Mouse (Mus musculus) lung, embryonic 16.5 days (tissue): ENCODE data around the gene Ntf5. TPM values are rescaled to one million over a fixed set of nuclear protein-coding genes. Genes with fewer than 3 reads are reported as not detected.
"Not testable (repeated sequence)": the region's sequence is repeated elsewhere in the genome, so short reads cannot be mapped to it uniquely, and the experiment has no call there.

Source experiments
- ATAC-seq: fragments of 200-750 bp; cut with Nextera tagmentation; 2 replicates; pipeline ENCODE4 v1.8.0; 2017; ENCODE audit warnings: low read depth, mild to moderate bottlenecking, moderate library complexity
- H3K27ac ChIP-seq: fragments of 300-500 bp; sonication (generic); 2 replicates; pipeline ENCODE4 v1.5.1; 2014; ENCODE audit warnings: mild to moderate bottlenecking, control low read depth, low read length
- H3K27me3 ChIP-seq: fragments of 300-500 bp; sonication (generic); 2 replicates; pipeline ENCODE4 v1.6.1; 2014; ENCODE audit warnings: low read depth, low read length, mixed read lengths; ENCODE audit not compliant: control insufficient read depth, insufficient read depth
- H3K36me3 ChIP-seq: fragments of 300-500 bp; sonication (generic); 2 replicates; pipeline ENCODE4 v1.6.1; 2014; ENCODE audit warnings: low read length; ENCODE audit not compliant: control insufficient read depth, insufficient read depth
- H3K4me1 ChIP-seq: fragments of 300-500 bp; sonication (generic); replicated peaks from 2 replicates; pipeline ENCODE4 v1.6.1; 2014; ENCODE audit warnings: low read length, mixed read lengths; ENCODE audit not compliant: control insufficient read depth, insufficient read depth
- H3K4me2 ChIP-seq: fragments of 300-500 bp; sonication (generic); 2 replicates; pipeline ENCODE4 v1.6.1; 2014; ENCODE audit warnings: low read depth, low read length, control low read depth
- H3K4me3 ChIP-seq: fragments of 300-500 bp; sonication (generic); 2 replicates; pipeline ENCODE4 v1.5.1; 2014; ENCODE audit warnings: mild to moderate bottlenecking, low read length, control low read depth
- H3K9ac ChIP-seq: fragments of 300-500 bp; sonication (generic); 2 replicates; pipeline ENCODE4 v1.6.1; 2014; ENCODE audit warnings: low read length, control low read depth
- H3K9me3 ChIP-seq: fragments of 300-500 bp; sonication (generic); 2 replicates; pipeline ENCODE4 v1.6.1; 2016; ENCODE audit warnings: low read length; ENCODE audit not compliant: control insufficient read depth
- WGBS: fragments of 180-500 bp; shearing (Covaris S2); extraction: QIAGEN DNeasy Blood & Tissue Kit; methylation state at CpG from one replicate; pipeline ENCODE4 v1.1.7; 2014; 5-methylcytosine and 5-hydroxymethylcytosine counted together
- polyA plus RNA-seq: library from polyadenylated mRNA; unstranded; fragments of >200 nt; fragmentation: Nextera tagmentation; extraction: Ambion mirVana; gene quantifications from 2 replicates; pipeline ENCODE4 v1.2.1, GENCODE M21; 2015

Gene Ntf5
- polyA plus RNA-seq, 1 experiment from 2014 or later, result 3.2 TPM

GRCm38 (mm10) chr7:45370475-45371311 lies 42.8 kb upstream of the Ntf5 start, which contains the start of gene Lin7b:
Lin7b (minus strand) TSS chr7:45370583.
- peak within 1 kb of the TSS; percentile 59 for H3K9ac ChIP-seq
- H3K4me3 ChIP-seq, result peak within 1 kb of the TSS; percentile 60
- peaks cover 23% of the 10 kb centered on the region for H3K27me3 ChIP-seq
- H3K36me3 ChIP-seq, result peaks cover 16% of the 10 kb centered on the region
- no peak within 1 kb of the TSS for H3K27ac ChIP-seq
- H3K9me3 ChIP-seq, result no peaks in the 10 kb centered on the region
- ATAC-seq, result peak; percentile 67
- peaks cover 25% of the 10 kb centered on the region for H3K4me1 ChIP-seq
- WGBS, result 8% methylated on average over 28 of the region's 28 CpGs
- H3K4me2 ChIP-seq, result peak within 1 kb of the TSS; percentile 97

- H3K4me1 ChIP-seq, result peaks cover 16% of the 10 kb centered on the region
- H3K36me3 ChIP-seq, result peaks cover 32% of the 10 kb centered on the region
Measured at GRCm38 (mm10) chr7:45372371-45372770, 41.1 kb upstream of the Ntf5 start.

GRCm38 (mm10) chr7:45374620-45375019 lies 38.9 kb upstream of the Ntf5 start:
- no peak for ATAC-seq
- H3K27ac ChIP-seq, result no peak overlapping the region
- peaks cover 3% of the 10 kb centered on the region; the same call in 1 of the 2 replicates for H3K27me3 ChIP-seq
- WGBS, result 87% methylated on average over 8 of the region's 8 CpGs
- H3K4me3 ChIP-seq, result no peak overlapping the region
- no peak overlapping the region for H3K9ac ChIP-seq
- no peaks in the 10 kb centered on the region for H3K9me3 ChIP-seq
- peaks cover 53% of the 10 kb centered on the region for H3K36me3 ChIP-seq
- peaks cover 9% of the 10 kb centered on the region for H3K4me1 ChIP-seq
- H3K4me2 ChIP-seq, result no peak overlapping the region

More at GRCm38 (mm10) chr7:45372371-45372770, 41.1 kb upstream of the Ntf5 start:
- Histone ChIP-seq H3K4me2 (no peak overlapping the region), H3K9ac (no peak overlapping the region), H3K27ac (no peak overlapping the region), H3K4me3 (no peak overlapping the region), H3K9me3 (no peaks in the 10 kb centered on the region), H3K27me3 (peaks cover 17% of the 10 kb centered on the region)
- no peak for ATAC-seq
- 76% methylated on average over 5 of the region's 5 CpGs for WGBS

- no peaks in the 10 kb centered on the region for H3K27me3 ChIP-seq
- no peaks in the 10 kb centered on the region for H3K4me1 ChIP-seq
Measured at GRCm38 (mm10) chr7:45376057-45376456, 37.4 kb upstream of the Ntf5 start.

GRCm38 (mm10) chr7:45386077-45386476 lies 27.4 kb upstream of the Ntf5 start:
- Histone ChIP-seq H3K4me2 (no peak overlapping the region), H3K27ac (no peak overlapping the region), H3K4me3 (no peak overlapping the region), H3K4me1 (no peaks in the 10 kb centered on the region), H3K9ac (no peak overlapping the region), H3K9me3 (no peaks in the 10 kb centered on the region), H3K27me3 (no peaks in the 10 kb centered on the region), H3K36me3 (peaks cover 80% of the 10 kb centered on the region)
- ATAC-seq, result no peak
- 82% methylated on average over 3 of the region's 3 CpGs for WGBS

More at GRCm38 (mm10) chr7:45376057-45376456, 37.4 kb upstream of the Ntf5 start:
- Histone ChIP-seq H3K36me3 (peaks cover 66% of the 10 kb centered on the region), H3K9ac (no peak overlapping the region), H3K4me2 (no peak overlapping the region), H3K4me3 (no peak overlapping the region), H3K9me3 (no peaks in the 10 kb centered on the region), H3K27ac (no peak overlapping the region)
- ATAC-seq, result no peak
- 83% methylated on average over 1 of the region's 1 CpGs for WGBS

DNA sequence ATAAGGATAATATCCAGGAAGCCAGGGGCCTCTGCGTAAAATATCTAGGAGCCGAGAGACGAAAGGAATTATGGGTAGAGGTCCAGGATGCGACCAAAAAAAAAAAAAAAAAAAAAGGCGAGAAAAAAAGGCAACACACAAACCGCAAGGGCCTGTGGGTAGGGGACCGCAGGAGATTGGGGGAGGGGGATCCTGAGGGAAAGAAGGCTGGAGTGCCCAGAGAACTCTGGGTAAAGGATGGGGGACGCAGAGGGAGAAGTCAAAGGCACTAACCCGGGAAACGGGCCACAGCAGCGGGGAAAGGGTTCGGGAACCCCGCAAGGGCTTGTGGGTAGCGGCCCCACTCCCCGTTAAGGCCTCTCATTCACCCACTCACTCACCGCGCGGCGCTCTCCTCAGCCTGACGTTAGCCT lies 18.4 kb upstream of the Ntf5 start:
- Histone ChIP-seq H3K4me3 (peak overlapping the region; percentile 81), H3K27me3 (no peaks in the 10 kb centered on the region), H3K36me3 (peaks cover 13% of the 10 kb centered on the region), H3K9ac (peak overlapping the region; percentile 93), H3K9me3 (no peaks in the 10 kb centered on the region), H3K27ac (peak overlapping the region; percentile 98), H3K4me1 (peaks cover 15% of the 10 kb centered on the region), H3K4me2 (peak overlapping the region; percentile 93)
- WGBS, result under 1% methylated on average over 19 of the region's 20 CpGs
- peak; percentile 77 for ATAC-seq

GRCm38 (mm10) chr7:45395578-45396336 lies 17.7 kb upstream of the Ntf5 start, which contains the start of gene Snrnp70:
Snrnp70 (minus strand) TSS chr7:45395742.
- H3K36me3 ChIP-seq, result peaks cover 11% of the 10 kb centered on the region
- peaks cover 15% of the 10 kb centered on the region for H3K4me1 ChIP-seq
- peak within 1 kb of the TSS; percentile 98 for H3K27ac ChIP-seq
- peak within 1 kb of the TSS; percentile 81 for H3K4me3 ChIP-seq
- H3K4me2 ChIP-seq, result peak within 1 kb of the TSS; percentile 93
- under 1% methylated on average over 60 of the region's 60 CpGs for WGBS
- peak; percentile 98 for ATAC-seq
- H3K9me3 ChIP-seq, result no peaks in the 10 kb centered on the region
- no peaks in the 10 kb centered on the region for H3K27me3 ChIP-seq
- H3K9ac ChIP-seq, result peak within 1 kb of the TSS; percentile 93

- H3K4me1 ChIP-seq, result peaks cover 15% of the 10 kb centered on the region
- H3K9ac ChIP-seq, result peak overlapping the region; percentile 69
- ATAC-seq, result peak; percentile 56
- peak overlapping the region; percentile 88; the same call in 1 of the 2 replicates for H3K27ac ChIP-seq
- not testable (repeated sequence) for H3K27me3 ChIP-seq, H3K9me3 ChIP-seq, H3K36me3 ChIP-seq
- peak overlapping the region; percentile 68 for H3K4me2 ChIP-seq
- WGBS, result 3% methylated on average over 3 of the region's 3 CpGs
- peak overlapping the region; percentile 58 for H3K4me3 ChIP-seq
Measured at GRCm38 (mm10) chr7:45396337-45396775, 17.1 kb upstream of the Ntf5 start.

DNA sequence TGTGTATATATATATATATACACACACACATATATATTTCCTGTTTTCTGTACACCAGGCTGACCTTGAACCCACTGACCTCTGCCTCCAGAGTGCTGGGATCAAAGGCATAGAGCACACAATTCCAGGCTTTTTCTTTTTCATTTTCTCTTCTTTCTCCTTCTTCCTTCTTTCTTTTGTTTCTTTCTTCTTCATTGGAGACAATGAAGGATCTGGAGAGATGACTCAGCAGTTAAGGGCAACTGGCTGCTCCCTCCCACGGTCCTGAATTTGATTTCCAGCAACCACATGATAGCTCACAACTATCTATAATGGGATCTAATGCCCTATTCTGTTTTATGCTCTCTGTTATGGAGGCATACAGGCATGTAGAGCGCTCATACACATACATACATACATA lies 16.7 kb upstream of the Ntf5 start:
- ATAC-seq, result no peak
- H3K9ac ChIP-seq, result no peak overlapping the region
- H3K27me3 ChIP-seq, result no peaks in the 10 kb centered on the region
- no peak overlapping the region for H3K27ac ChIP-seq
- no peaks in the 10 kb centered on the region for H3K9me3 ChIP-seq
- H3K4me1 ChIP-seq, result peaks cover 15% of the 10 kb centered on the region
- peaks cover 5% of the 10 kb centered on the region; the same call in 1 of the 2 replicates for H3K36me3 ChIP-seq
- H3K4me2 ChIP-seq, result no peak overlapping the region
- H3K4me3 ChIP-seq, result no peak overlapping the region
- WGBS, result 60% methylated on average over 2 of the region's 2 CpGs
